Mouse (Mus musculus) heart, embryonic 15.5 days (tissue): ENCODE results near the gene Rnf128. TPM values are rescaled to one million over a fixed set of nuclear protein-coding genes. Genes with fewer than 3 reads are reported as not detected.

Experiments used
- ATAC-seq: fragments of 200-750 bp; cut with Nextera tagmentation; replicated peaks from 2 replicates; pipeline ENCODE4 v1.8.0; 2017; ENCODE audit warnings: low read depth, moderate TSS enrichment; ENCODE audit not compliant: insufficient number of reproducible peaks, insufficient read depth, low FRiP score
- H3K27ac ChIP-seq: fragments of 300-500 bp; sonication (generic); 2 replicates; pipeline ENCODE4 v1.5.1; 2015; ENCODE audit warnings: mild to moderate bottlenecking, inconsistent platforms
- H3K27me3 ChIP-seq: fragments of 300-500 bp; sonication (generic); 2 replicates; pipeline ENCODE4 v1.6.1; 2015; ENCODE audit warnings: inconsistent platforms
- H3K36me3 ChIP-seq: fragments of 300-500 bp; sonication (generic); 2 replicates; pipeline ENCODE4 v1.6.1; 2015; ENCODE audit warnings: mild to moderate bottlenecking, inconsistent platforms
- H3K4me1 ChIP-seq: fragments of 300-500 bp; sonication (generic); replicated peaks from 2 replicates; pipeline ENCODE4 v1.6.1; 2015; ENCODE audit warnings: inconsistent platforms
- H3K4me2 ChIP-seq: fragments of 300-500 bp; sonication (generic); 2 replicates; pipeline ENCODE4 v1.6.1; 2015; ENCODE audit warnings: inconsistent platforms, mild to moderate bottlenecking, moderate library complexity
- H3K4me3 ChIP-seq: fragments of 300-500 bp; sonication (generic); 2 replicates; pipeline ENCODE4 v1.5.1; 2015; ENCODE audit warnings: mild to moderate bottlenecking, inconsistent platforms
- H3K9ac ChIP-seq: fragments of 300-500 bp; sonication (generic); 2 replicates; pipeline ENCODE4 v1.6.1; 2015; ENCODE audit warnings: mild to moderate bottlenecking, inconsistent platforms
- H3K9me3 ChIP-seq: fragments of 300-500 bp; sonication (generic); replicated peaks from 2 replicates; pipeline ENCODE4 v1.6.1; 2016; ENCODE audit warnings: inconsistent platforms
- WGBS: fragments of 180-500 bp; shearing (Covaris S2); methylation state at CpG from one replicate; pipeline ENCODE4 v1.1.7; 2015; ENCODE audit warnings: mixed read lengths; 5-methylcytosine and 5-hydroxymethylcytosine counted together
- polyA plus RNA-seq: library from polyadenylated mRNA; unstranded; fragments of >200 nt; fragmentation: Nextera tagmentation; extraction: Ambion mirVana; gene quantifications from 2 replicates; pipeline ENCODE4 v1.2.1, GENCODE M21; 2015

Gene Rnf128
- polyA plus RNA-seq, 1 experiment from 2014 or later = 36.0 TPM

DNA sequence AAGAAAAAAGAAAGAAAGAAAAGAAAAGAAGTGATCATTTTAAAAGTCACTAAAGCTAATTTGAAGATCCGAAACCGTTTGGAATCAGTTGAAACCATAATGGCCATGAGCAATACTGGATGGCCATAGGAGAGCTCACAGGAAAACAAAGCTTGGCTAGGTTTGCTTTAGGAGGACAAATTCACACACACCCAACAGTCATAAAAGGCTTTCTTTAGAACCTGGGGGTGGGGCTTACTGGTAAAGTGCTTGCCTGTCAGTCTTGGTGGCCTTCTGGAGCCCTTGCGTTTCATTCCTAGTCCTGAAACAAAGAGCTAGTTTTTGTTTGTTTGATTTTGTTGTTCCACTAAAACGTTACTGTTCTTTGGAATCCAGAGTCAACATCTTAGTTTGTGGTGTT lies 71.6 kb downstream of the Rnf128 start:
- no peak overlapping the region for H3K9ac ChIP-seq
- H3K4me3 ChIP-seq = no peak overlapping the region
- no peak overlapping the region for H3K4me2 ChIP-seq
- H3K9me3 ChIP-seq = no peaks in the 10 kb centered on the region
- H3K36me3 ChIP-seq = no peaks in the 10 kb centered on the region
- ATAC-seq = no peak
- H3K4me1 ChIP-seq = no peaks in the 10 kb centered on the region
- H3K27ac ChIP-seq = no peak overlapping the region
- H3K27me3 ChIP-seq = no peaks in the 10 kb centered on the region
- 74% methylated on average over 4 of the region's 4 CpGs for WGBS

DNA sequence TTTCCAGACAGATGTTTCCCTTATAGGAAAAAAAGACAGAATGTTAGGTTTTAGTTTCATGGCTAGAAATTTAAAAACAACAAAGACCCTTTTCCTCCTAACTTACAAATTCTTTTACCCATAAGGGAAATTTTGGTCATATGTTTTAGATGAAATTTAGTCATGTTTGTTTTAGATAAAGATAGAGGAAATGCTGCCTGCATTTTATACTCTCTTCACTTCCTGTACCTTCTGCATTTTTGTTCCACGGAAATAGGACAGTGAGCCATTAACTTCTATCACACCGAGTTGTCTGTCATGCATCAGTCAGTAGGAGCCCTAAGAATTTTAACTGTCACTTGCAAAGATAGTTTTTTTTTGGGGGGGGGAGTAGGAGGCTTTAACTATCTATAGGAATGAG lies 76.6 kb downstream of the Rnf128 start:
- Histone ChIP-seq H3K36me3 (no peaks in the 10 kb centered on the region), H3K27me3 (no peaks in the 10 kb centered on the region), H3K4me2 (no peak overlapping the region), H3K4me3 (no peak overlapping the region), H3K27ac (no peak overlapping the region), H3K9me3 (no peaks in the 10 kb centered on the region), H3K4me1 (no peaks in the 10 kb centered on the region), H3K9ac (no peak overlapping the region)
- 33% methylated on average over 2 of the region's 2 CpGs for WGBS
- ATAC-seq = no peak

DNA sequence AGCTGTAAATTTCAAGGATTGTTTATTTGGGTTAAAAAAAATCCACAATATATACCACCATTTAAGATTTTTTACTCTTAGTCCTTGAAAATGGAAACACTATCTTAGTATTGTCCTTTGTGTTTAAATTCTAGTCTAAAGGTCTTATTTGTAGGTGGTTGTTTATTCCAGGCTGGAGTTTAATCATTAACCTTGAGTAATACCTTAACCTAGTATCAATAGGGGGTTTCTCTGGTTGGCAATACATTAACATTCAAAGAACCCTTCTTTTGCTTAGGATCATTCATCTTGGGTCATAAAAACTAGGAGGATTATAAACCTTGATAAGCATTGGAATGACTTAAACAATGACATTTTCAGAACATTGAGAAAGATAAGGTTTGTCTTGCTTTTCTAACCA lies 77.3 kb downstream of the Rnf128 start:
- ATAC-seq = no peak
- Histone ChIP-seq H3K4me2 (no peak overlapping the region), H3K27me3 (no peaks in the 10 kb centered on the region), H3K36me3 (no peaks in the 10 kb centered on the region), H3K9me3 (no peaks in the 10 kb centered on the region), H3K27ac (no peak overlapping the region), H3K4me1 (no peaks in the 10 kb centered on the region), H3K4me3 (no peak overlapping the region), H3K9ac (no peak overlapping the region)

DNA sequence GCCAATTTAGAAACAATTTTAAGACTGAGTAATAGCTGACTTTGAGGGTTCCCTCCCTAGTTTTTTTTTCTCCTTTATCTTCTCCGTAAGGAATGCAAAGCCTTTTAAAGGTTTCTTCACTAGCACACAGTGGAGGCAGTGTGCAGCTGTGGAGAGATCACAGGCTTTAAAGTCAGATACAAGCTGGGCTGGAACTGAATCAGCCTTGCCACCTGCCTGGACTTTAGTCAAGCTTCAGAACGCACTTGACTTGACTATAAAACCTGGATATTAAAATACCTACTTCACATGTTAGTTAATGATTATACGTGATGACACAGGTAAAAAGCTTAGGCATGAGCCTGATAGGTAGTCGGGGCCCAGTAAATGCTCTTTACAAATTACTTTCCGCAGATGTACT lies 89.1 kb downstream of the Rnf128 start:
- no peak for ATAC-seq
- Histone ChIP-seq H3K4me1 (0 out of 2 replicates have a peak, but pooled peaks cover 3% of the 10 kb centered on the region), H3K9me3 (no peaks in the 10 kb centered on the region), H3K27ac (no peak overlapping the region), H3K9ac (no peak overlapping the region), H3K4me2 (no peak overlapping the region), H3K27me3 (no peaks in the 10 kb centered on the region), H3K36me3 (no peaks in the 10 kb centered on the region), H3K4me3 (no peak overlapping the region)
- 60% methylated on average over 5 of the region's 5 CpGs for WGBS

DNA sequence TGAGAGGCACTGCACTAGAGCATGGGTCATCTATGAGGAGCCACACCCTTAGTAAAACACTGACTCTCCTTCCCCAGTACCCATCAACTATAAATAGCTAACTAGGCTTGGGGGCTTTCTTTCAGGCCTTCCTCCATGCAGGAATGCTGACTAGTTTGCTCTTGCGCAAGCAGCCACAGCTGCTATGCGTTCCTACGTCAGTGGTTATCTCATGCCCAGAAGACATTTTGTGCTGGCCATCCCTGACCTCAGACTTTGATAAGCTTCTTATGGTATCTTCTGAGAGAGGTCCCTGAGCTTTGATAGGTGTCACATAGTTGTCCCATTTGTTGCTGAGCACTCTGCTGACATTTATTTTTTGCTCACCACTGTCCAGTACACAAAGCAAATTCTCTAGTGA lies 90.2 kb downstream of the Rnf128 start:
- ATAC-seq = no peak
- no peaks in the 10 kb centered on the region for H3K27me3 ChIP-seq
- no peaks in the 10 kb centered on the region for H3K9me3 ChIP-seq
- 59% methylated on average over 3 of the region's 3 CpGs for WGBS
- no peaks in the 10 kb centered on the region for H3K36me3 ChIP-seq
- no peak overlapping the region for H3K4me3 ChIP-seq
- no peak overlapping the region for H3K27ac ChIP-seq
- 0 out of 2 replicates have a peak, but pooled peaks cover 3% of the 10 kb centered on the region for H3K4me1 ChIP-seq
- no peak overlapping the region for H3K9ac ChIP-seq
- H3K4me2 ChIP-seq = no peak overlapping the region

DNA sequence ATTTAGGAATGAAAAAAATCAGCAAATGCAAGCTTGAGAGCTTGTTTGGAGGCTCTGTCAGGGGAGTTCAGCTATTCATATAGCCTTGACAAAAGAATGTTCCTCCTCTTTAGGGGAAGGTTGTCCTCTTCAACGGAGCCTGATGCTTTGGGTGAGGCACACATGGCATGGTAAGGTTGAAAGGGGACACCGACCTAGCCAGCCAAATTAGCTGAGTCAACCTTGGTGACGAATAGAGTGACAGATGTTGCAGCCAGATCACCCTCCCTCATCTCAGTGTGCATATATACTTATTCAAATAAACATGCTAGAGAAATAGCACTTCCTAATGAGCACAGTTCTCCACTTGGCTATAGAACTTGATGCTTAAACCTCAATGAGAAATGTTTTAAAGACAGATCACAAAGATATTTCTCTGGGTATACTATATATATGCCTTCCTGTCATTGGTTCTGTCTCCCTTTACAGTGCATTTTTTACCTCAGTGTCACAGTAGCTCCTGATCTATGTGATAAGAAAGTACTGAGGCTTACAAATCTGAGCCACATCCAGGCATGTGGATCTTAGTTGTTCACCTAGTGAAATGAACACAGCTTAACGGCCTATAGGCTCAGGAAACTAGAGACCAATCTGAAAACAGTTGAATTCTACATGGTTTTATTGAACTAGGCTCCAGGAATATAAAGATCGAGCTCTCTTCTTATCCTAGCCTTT lies 91.4 kb downstream of the Rnf128 start:
- Histone ChIP-seq H3K9me3 (no peaks in the 10 kb centered on the region), H3K9ac (no peak overlapping the region)

DNA sequence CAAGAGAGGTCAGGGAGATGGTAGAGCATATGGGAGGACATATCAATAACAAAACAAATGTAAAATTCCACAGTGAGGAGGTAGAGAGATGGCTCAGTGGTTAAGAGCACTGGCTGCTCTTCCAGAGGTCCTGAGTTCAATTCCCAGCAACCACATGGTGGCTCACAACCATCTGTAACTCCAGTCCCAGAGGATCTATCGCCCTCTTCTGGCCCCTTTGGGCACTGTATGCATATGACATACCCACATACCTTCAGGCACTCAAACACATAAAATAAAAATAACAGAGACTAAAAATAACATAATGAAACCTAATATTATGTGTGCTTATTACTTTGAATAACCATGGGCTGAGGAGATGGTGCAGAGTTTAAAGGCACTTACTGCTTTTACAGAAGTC lies 99.0 kb downstream of the Rnf128 start:
- Histone ChIP-seq H3K9me3 (no peaks in the 10 kb centered on the region), H3K27ac (no peak overlapping the region), H3K36me3 (no peaks in the 10 kb centered on the region), H3K4me1 (no peaks in the 10 kb centered on the region), H3K4me2 (no peak overlapping the region), H3K27me3 (no peaks in the 10 kb centered on the region), H3K4me3 (no peak overlapping the region), H3K9ac (no peak overlapping the region)
- WGBS = 62% methylated on average over 1 of the region's 1 CpGs
- no peak for ATAC-seq

More for the DNA sequence above, 91.4 kb downstream of the Rnf128 start:
- Histone ChIP-seq H3K4me3 (no peak overlapping the region), H3K27ac (no peak overlapping the region), H3K4me1 (0 out of 2 replicates have a peak, but pooled peaks cover 3% of the 10 kb centered on the region), H3K27me3 (no peaks in the 10 kb centered on the region), H3K4me2 (no peak overlapping the region), H3K36me3 (no peaks in the 10 kb centered on the region)
- no peak for ATAC-seq
- 59% methylated on average over 5 of the region's 5 CpGs for WGBS

DNA sequence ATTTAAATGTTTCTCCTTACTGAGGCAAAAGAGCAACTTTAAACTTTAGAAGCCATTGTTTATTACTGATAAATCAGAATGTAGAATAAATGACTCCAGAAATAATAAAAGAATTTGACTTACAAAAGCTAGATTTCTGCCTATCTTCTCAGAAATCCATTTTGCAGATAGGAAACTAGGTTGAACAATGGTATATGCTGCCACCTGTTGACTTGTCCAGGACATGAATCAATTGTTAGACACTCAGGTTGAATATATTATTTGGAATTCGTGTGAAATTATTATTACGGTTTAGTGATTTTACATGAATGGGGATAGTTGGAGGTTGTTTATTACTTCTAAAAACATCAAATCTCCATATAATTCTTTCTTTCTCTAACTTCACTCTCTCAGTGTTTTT lies 102.7 kb downstream of the Rnf128 start:
- Histone ChIP-seq H3K4me1 (no peaks in the 10 kb centered on the region), H3K4me3 (no peak overlapping the region), H3K9me3 (no peaks in the 10 kb centered on the region), H3K27ac (no peak overlapping the region), H3K36me3 (no peaks in the 10 kb centered on the region), H3K4me2 (no peak overlapping the region), H3K27me3 (no peaks in the 10 kb centered on the region), H3K9ac (no peak overlapping the region)
- no peak for ATAC-seq
- 80% methylated on average over 2 of the region's 2 CpGs for WGBS

DNA sequence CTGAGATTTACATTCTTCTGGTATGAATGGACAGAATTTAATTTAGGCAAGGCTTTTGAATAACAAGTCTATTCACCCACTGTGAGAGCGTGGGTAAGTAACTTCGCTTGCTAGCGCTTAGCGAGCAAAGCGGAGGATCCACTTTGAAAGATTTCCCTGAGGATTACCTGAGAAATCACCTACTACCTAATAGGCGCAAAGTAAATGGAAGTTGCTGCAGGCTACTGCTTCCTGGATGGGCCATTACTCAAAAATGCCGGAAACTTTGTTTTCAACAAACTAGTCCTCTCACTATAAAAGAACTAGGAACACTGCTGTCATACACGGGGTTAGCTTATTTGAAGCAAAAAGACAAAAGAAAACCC lies 121.3 kb downstream of the Rnf128 start:
- peak; percentile 23 for ATAC-seq
- Histone ChIP-seq H3K9ac (peak overlapping the region; percentile 40), H3K4me1 (no peaks in the 10 kb centered on the region), H3K4me3 (peak overlapping the region; percentile 68), H3K36me3 (no peaks in the 10 kb centered on the region), H3K4me2 (peak overlapping the region; percentile 65), H3K27ac (0 out of 2 replicates have a peak overlapping the region, but pooled peaks have one; percentile 49), H3K27me3 (no peaks in the 10 kb centered on the region), H3K9me3 (no peaks in the 10 kb centered on the region)
- WGBS = 13% methylated on average over 8 of the region's 8 CpGs

DNA sequence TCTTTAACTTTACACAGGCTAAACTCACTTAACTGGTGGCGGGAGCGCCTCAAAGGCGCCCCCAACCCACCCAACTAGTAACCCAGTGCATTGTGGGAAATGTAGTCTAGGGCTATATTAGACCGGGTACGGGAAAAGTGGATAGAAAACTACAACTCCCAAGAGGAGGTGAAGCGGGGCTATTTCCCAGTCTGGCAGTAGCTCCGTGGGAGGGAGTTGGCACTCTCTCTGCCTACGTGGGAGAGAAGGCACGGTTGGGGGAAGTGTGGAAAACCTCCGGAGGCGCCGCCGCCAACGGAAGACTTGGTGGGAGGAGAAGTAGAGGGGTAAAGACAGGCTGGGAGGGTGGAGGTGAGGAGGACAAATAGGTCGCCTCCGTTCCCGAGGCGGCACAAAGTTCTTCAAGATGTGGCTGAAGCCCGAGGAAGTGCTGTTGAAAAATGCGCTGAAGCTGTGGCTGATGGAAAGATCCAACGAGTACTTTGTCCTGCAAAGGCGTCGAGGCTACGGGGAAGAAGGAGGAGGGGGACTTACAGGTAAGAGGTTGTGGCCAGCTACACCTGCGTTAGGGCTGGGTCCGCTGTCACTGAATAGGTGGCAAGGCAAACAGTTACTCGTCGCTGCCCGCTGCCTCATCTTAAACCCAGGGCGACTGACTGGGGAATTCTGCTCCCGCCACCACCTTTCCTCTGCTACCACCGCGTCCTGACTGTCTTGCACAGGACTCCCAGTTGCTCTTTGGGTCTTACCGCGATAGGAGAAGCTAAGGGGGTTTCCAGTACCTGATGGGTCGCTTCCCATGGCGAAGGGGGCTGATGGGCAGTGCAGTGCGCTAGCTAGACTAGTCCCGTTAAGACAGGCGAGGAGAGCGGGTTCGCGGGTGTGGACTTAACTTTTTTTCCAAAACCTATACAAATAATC lies 121.9 kb downstream of the Rnf128 start, which contains the start of gene Tbc1d8b:
Tbc1d8b (plus strand) TSS at position 222 of the 921 bp plus-strand sequence.
- 7% methylated on average over 43 of the region's 43 CpGs for WGBS
- peak within 1 kb of the TSS; percentile 65 for H3K4me2 ChIP-seq
- H3K9me3 ChIP-seq = no peaks in the 10 kb centered on the region
- peak within 1 kb of the TSS; percentile 58 for H3K9ac ChIP-seq
- no peaks in the 10 kb centered on the region for H3K4me1 ChIP-seq
- peak; percentile 99 for ATAC-seq
- peak within 1 kb of the TSS; percentile 68 for H3K4me3 ChIP-seq
- no peaks in the 10 kb centered on the region for H3K27me3 ChIP-seq
- H3K36me3 ChIP-seq = no peaks in the 10 kb centered on the region
- peak within 1 kb of the TSS; percentile 63 for H3K27ac ChIP-seq

DNA sequence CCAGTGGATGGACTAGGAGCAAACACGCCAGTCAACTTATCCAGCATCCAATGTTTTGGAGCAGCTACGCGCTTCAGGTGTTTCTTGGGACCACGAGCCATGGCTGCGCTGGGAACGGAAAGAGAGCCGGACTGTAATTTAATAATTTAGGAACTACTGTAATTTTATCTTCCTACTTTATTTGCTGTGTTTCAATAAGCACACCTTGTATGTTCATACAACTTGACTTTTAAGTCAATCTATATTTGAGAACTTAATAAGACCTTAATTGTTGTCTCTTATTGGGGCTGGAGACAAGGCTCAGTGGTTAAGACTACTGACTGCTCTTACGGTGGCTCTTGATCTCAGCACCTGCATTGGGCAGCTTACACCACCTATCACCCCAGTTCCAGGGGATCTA lies 151.3 kb downstream of the Rnf128 start, which contains the start of gene Gm15013:
Gm15013 (minus strand) TSS at position 101 of the 400 bp plus-strand sequence.
- H3K27me3 ChIP-seq = no peaks in the 10 kb centered on the region
- no peaks in the 10 kb centered on the region for H3K36me3 ChIP-seq
- no peak within 1 kb of the TSS for H3K4me2 ChIP-seq
- H3K27ac ChIP-seq = no peak within 1 kb of the TSS
- ATAC-seq = no peak
- H3K4me1 ChIP-seq = no peaks in the 10 kb centered on the region
- WGBS = 92% methylated on average over 8 of the region's 8 CpGs
- H3K9me3 ChIP-seq = no peaks in the 10 kb centered on the region
- H3K9ac ChIP-seq = no peak within 1 kb of the TSS
- H3K4me3 ChIP-seq = no peak within 1 kb of the TSS
